Mouse (Mus musculus): ENCODE results near the gene Clec11a. TPM values are rescaled to one million over a fixed set of nuclear protein-coding genes. Genes with fewer than 3 reads are reported as not detected.

The Clec11a gene
- 5.3 and 6.9 TPM in 2 replicates for polyA plus RNA-seq (2012; rRNA removed)

GRCm38 (mm10) chr7:44306516-44307240 lies at the start of gene Clec11a:
Gene Clec11a, minus strand, starts transcription at chr7:44306902.

DNA sequence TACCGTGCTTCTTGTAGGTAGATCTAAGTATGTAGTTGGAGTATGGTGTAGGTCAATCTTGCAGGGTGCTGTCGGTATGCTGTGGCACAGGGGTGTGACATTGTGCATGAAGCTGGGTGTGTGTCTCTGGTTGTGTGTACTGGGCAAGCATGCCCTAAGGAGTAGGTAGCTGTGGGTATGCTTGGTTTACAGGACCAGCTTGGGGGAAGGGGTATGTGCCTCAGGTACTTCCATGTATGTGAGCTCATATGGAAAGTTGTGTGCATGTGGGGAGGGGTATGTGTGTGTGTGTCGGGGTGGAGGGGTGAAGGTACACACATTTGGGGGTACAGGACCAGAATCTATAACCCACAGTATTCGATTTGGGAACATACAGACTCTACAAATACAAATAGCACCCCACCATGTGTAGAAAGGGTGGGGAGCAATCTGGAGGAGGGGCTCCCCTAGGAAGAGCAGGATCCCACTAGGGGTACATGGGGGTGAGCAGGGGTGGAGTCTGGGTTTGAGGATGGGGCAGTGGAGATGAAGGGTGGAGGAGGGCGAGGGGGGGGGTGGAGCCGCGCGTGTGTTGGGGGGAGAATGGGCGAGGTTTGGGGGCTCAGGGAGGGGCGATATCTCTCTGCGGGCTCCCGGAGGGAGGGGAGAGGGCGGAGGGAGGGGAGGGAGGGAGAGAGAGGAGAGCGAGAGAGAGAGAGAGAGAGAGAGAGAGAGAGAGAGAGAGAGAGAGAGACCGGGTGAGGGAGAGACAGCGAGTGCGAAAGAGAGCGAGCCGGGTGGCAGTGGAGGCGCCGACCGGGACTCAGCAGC lies 3.0 kb upstream of the Clec11a start, which contains the start of gene Shank1:
Gene Shank1, plus strand, starts transcription at position 779 of the 810 bp plus-strand sequence.

GRCm38 (mm10) chr7:44261147-44261546 lies 45.6 kb downstream of the Clec11a start, which contains the start of gene Gm15517:
Gene Gm15517, plus strand, starts transcription at chr7:44261447.

GRCm38 (mm10) chr7:44257278-44257677 lies 49.4 kb downstream of the Clec11a start, which contains the start of gene Acp4:
Gene Acp4, minus strand, starts transcription at chr7:44257378.

Other genes starting within 250 kb of the Clec11a start
- 0.14 TPM in 1 of 2 replicates, not detected in the other for gene Klk1b21, start 204.6 kb downstream of the Clec11a start, polyA plus RNA-seq (2012; rRNA removed)
- 6.3 TPM in 1 of 2 replicates, not detected in the other for gene Klk1b22, start 194.2 kb downstream of the Clec11a start, polyA plus RNA-seq (2012; rRNA removed)
- gene Klk1b16, start 170.1 kb downstream of the Clec11a start, polyA plus RNA-seq (2012; rRNA removed), result 0.15 and 0.17 TPM in 2 replicates
- 0.31 and 0.54 TPM in 2 replicates for gene Klk1b24, start 118.7 kb downstream of the Clec11a start, polyA plus RNA-seq (2012; rRNA removed)
- gene Klk1b3, start 108.7 kb downstream of the Clec11a start, polyA plus RNA-seq (2012; rRNA removed), result 0.27 and 2.0 TPM in 2 replicates
- 3.6 and 4.2 TPM in 2 replicates for gene Klk1b4, start 99.5 kb downstream of the Clec11a start, polyA plus RNA-seq (2012; rRNA removed)
- 1.4 and 6.7 TPM in 2 replicates for gene Klk1b5, start 91.0 kb downstream of the Clec11a start, polyA plus RNA-seq (2012; rRNA removed)
- gene Klk1, start 81.5 kb downstream of the Clec11a start, polyA plus RNA-seq (2012; rRNA removed), result 4,020 and 5,229 TPM in 2 replicates
- gene Gm36864, start 70.7 kb downstream of the Clec11a start, polyA plus RNA-seq (2012; rRNA removed), result 0.22 and 0.31 TPM in 2 replicates
- gene 1700028J19Rik, start 60.2 kb downstream of the Clec11a start, polyA plus RNA-seq (2012; rRNA removed), result 2.2 and 3.5 TPM in 2 replicates
- gene 2410002F23Rik, start 60.2 kb downstream of the Clec11a start, polyA plus RNA-seq (2012; rRNA removed), result 126 and 152 TPM in 2 replicates
- not detected in 2 replicates for gene Acp4, start 49.5 kb downstream of the Clec11a start, polyA plus RNA-seq (2012; rRNA removed)
- gene Gm15517, start 45.5 kb downstream of the Clec11a start, polyA plus RNA-seq (2012; rRNA removed), result not detected in 2 replicates
- gene Shank1, start 3.4 kb upstream of the Clec11a start, polyA plus RNA-seq (2012; rRNA removed), result 1.1 TPM in 2 replicates
- 3.2 and 3.5 TPM in 2 replicates for gene Syt3, start 77.2 kb upstream of the Clec11a start, polyA plus RNA-seq (2012; rRNA removed)
- 0.87 and 0.89 TPM in 2 replicates for gene 1700008O03Rik, start 78.9 kb upstream of the Clec11a start, polyA plus RNA-seq (2012; rRNA removed)
- gene Lrrc4b, start 122.1 kb upstream of the Clec11a start, polyA plus RNA-seq (2012; rRNA removed), result 4.8 and 6.8 TPM in 2 replicates
- 0.23 and 0.88 TPM in 2 replicates for gene Aspdh, start 158.5 kb upstream of the Clec11a start, polyA plus RNA-seq (2012; rRNA removed)
- 136 and 144 TPM in 2 replicates for gene Josd2, start 161.1 kb upstream of the Clec11a start, polyA plus RNA-seq (2012; rRNA removed)
- 291 and 327 TPM in 2 replicates for gene Emc10, start 189.6 kb upstream of the Clec11a start, polyA plus RNA-seq (2012; rRNA removed)
- 4.4 and 6.2 TPM in 2 replicates for gene Fam71e1, start 189.7 kb upstream of the Clec11a start, polyA plus RNA-seq (2012; rRNA removed)
- 0.34 and 0.46 TPM in 2 replicates for gene Mybpc2, start 217.8 kb upstream of the Clec11a start, polyA plus RNA-seq (2012; rRNA removed)
- 11.9 and 16.9 TPM in 2 replicates for gene Spib, start 225.2 kb upstream of the Clec11a start, polyA plus RNA-seq (2012; rRNA removed)
- 44.4 and 45.2 TPM in 2 replicates for gene Pold1, start 241.9 kb upstream of the Clec11a start, polyA plus RNA-seq (2012; rRNA removed)
- 231 and 268 TPM in 2 replicates for gene Nr1h2, start 247.0 kb upstream of the Clec11a start, polyA plus RNA-seq (2012; rRNA removed)